Mouse (Mus musculus) thymus, postnatal 25 days (tissue): Measurements from ENCODE around the gene Abhd16b.
A peak's percentile ranks its signal among the peaks of the same experiment; 100 is the strongest.

ENCODE experiments used
- DNase-seq: peaks from one replicate; pipeline ENCODE4 v3.0.0; 2022

Gene Abhd16b

DNA sequence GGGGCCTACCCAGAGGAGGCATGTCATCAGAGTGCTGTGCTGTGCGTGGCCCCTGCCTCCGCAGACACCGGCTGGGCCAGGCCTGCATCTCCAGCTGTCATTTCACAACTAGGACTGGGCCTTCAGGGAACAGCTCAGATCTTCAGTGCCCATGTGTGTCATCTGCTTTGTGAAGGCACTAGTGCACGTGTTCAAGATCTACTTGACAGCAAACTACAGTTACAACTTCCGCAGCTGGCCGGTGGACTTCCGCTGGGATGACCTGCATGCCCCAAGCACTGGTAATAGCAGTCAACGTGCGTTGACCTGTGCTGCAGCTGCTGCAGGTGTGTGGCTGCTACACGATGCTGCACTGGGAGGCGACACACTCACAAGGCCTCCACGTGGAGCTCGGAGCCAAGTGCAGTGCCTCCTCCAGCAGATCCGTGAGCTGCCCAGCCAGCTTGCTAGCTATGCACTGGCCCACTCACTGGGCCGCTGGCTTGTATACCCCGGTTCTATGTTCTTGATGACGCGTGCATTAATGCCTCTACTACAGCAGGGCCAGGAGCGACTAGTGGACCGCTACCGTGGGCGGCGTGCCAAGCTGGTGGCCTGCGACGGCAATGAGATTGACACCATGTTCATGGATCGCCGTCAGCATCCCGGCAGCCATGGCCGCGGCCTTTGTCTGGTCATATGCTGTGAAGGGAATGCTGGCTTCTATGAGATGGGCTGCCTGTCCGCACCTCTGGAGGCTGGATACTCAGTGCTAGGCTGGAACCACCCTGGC lies at the start of gene Abhd16b:
Abhd16b (plus strand) TSS at position 51 of the 772 bp plus-strand sequence.
- no peak for DNase-seq

DNA sequence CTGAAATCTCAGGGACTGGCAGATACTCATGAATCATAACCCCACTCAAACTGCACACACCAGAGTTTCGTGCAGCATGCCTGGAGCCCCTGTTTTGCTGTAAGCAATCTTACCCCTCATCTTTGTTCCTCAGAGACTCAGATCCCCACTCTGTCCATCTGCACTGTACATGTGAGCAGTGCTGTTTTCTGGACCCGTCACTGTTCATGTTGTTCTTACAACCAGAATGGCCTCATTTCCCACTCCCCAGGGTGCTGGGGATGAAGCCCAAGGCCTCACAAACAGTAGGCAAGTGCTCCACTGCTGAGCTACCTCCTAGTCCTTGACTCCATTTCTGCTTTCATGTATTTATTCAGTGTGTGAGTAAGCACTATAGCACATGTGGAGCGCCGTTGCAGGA lies 40.8 kb upstream of the Abhd16b start:
- DNase-seq, result no peak

DNA sequence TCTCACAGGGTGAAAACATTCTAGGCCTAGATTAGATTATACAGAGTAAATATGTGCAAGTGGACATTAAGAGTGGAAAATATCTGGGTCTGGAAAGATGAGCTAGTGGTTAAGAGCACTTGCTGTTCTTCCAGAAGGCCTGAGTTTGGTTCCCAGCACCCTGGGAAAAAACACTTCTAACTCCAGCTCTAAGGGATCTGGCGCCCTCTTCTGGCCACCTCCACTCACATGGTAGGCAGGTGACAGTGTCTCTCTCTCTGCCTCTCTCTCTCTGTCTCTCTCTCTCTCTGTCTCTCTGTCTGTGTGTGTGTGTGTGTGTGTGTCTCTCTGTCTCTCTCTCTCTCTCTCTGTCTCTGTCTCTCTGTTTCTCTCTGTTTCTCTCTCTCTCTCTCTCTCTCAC lies 39.7 kb upstream of the Abhd16b start:
- peak; percentile 12 for DNase-seq

DNA sequence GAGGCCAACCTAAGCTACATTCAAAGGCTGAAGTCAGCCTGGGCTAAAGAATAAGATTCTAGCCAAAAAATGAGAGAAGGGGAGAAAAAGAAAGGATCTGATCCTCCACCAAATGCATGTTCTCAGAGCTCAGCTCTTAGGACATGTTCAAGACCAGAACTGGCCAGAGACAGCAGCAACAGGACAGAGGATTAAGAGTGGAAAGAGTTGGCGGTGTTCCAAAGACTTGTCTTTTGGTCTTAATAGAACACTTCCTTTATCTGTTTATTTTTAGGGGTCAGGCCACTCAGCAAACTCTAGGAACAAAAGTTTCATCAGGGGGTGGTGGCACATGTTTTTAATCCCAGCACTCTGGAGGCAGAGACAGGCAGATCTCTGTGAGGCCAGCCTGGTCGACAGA lies 37.1 kb upstream of the Abhd16b start:
- no peak for DNase-seq

GRCm38 (mm10) chr2:181457831-181458230 lies 35.2 kb upstream of the Abhd16b start:
- no peak for DNase-seq

- peak; percentile 13 for DNase-seq
Observed at GRCm38 (mm10) chr2:181458411-181459152, 34.4 kb upstream of the Abhd16b start.

GRCm38 (mm10) chr2:181459153-181459672 lies 33.8 kb upstream of the Abhd16b start, which contains the start of gene Zbtb46:
Gene Zbtb46, minus strand, starts transcription at chr2:181459426.
- peak; percentile 68 for DNase-seq

- DNase-seq, result peak; percentile 6
Observed at GRCm38 (mm10) chr2:181459673-181460621, 33.1 kb upstream of the Abhd16b start.

DNA sequence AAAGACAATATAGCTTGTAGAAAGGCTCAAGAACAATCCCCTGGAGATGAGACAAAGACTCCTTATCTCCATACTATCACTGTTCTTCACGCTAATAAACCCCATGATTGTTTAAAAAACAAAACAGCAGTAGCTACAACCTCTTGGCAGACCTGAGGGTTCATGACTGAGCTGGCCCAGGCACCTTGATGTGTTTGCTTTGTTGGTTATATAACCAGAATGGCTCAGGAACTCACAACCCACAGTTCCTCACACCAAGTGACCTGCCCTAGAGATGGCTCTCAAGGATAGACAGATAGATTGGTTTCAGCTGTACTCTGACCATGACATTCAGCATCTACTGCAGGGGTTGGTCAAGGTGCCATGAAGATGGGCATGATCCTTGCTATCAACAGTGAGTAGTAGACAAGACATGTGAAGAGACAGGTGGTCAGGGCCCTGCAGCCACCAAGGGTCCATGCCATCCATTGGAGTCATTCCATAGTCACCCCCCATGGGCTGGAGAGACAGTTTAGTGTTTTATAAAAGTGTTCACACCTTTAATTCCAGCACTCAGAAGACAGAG lies 31.4 kb upstream of the Abhd16b start:
- no peak for DNase-seq

DNA sequence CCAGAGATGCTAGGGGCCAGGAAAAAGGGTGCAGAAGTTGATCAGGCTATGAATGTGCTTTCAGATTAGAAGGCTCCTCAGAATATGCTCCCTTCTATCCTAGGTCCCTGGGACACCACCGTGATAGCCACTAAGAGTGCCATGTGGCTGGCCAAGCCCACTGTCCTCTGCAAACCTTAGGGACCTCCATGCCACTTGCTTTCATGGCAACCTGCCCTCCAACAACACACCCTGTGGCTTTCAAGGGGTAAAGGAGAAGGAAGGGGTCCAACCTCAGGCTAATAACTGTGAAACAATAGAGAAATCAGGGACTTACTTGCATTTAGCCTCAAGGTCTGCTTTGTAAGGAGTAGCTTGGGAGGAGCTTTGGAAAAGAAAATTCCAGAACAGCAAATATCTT lies 30.4 kb upstream of the Abhd16b start:
- DNase-seq, result no peak

GRCm38 (mm10) chr2:181463008-181463738 lies 29.8 kb upstream of the Abhd16b start:
- no peak for DNase-seq

DNA sequence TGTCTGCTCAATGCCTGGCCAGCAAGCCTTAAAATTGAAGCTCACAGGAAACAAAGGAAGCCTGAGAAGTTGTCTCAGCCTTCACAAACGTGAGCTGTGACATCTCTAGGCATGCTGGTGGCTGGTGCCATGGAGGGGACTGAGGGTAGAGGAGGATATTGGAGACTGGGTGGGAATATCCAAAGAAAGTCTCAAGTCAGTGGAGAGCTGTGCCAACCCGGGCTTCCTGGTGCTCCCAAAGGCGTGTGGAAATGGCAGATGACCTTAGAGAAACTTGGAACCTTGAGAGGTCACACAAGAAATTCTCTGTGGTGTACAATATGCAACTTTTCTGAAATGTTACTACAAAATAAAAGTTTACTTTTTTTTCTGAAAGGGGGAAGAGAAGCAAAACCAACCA lies 27.6 kb upstream of the Abhd16b start:
- DNase-seq, result no peak

DNA sequence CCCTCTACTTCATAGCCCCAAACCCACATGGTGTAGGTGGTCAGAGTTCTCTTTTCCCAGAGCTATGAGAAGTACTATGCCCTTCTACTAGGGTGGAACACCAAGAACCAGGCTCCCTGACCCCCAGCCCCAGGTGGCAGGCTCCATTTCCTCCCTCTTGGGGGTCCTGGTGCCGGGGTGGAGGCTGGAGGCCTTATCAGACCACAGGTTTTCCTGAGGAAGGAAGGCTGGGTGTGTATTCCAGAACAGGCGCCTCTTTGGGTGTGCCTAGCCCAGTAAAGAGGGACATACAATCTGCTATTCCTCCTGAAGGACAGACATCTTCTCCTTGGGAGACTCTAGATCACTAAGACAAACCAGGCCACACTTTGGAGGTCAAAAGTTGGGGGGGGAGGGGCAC lies 22.7 kb upstream of the Abhd16b start:
- DNase-seq, result no peak

GRCm38 (mm10) chr2:181471246-181471645 lies 21.8 kb upstream of the Abhd16b start:
- no peak for DNase-seq

- DNase-seq, result no peak
Observed at GRCm38 (mm10) chr2:181472256-181472827, 20.7 kb upstream of the Abhd16b start.

DNA sequence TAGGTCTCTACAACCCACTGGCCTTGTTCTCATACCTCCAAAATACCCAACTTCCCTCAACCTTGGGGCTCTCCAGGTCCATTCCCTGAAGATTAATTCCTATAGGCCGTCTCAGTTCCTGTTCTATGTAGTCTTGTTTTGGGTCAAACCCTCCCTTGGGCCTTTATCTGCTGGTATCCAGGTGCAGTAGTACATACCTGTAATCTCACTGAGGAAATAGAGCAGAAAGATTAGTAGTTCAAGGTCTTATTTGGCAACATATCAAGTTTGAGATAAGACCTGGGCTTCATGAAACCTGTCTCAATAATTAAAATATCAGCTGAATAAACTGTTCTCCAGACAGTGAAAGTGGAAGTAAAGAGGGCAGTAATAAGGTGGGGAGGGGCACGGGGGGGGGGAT lies 9.9 kb upstream of the Abhd16b start:
- no peak for DNase-seq

GRCm38 (mm10) chr2:181483562-181484318 lies 9.3 kb upstream of the Abhd16b start:
- peak; percentile 21 for DNase-seq

- DNase-seq, result no peak
Observed at GRCm38 (mm10) chr2:181484456-181485233, 8.4 kb upstream of the Abhd16b start.

- DNase-seq, result no peak
Observed at GRCm38 (mm10) chr2:181485741-181486140, 7.3 kb upstream of the Abhd16b start.
